9 mouse cellular contexts compared by ENCODE assay signal in the genomic region with DNA sequence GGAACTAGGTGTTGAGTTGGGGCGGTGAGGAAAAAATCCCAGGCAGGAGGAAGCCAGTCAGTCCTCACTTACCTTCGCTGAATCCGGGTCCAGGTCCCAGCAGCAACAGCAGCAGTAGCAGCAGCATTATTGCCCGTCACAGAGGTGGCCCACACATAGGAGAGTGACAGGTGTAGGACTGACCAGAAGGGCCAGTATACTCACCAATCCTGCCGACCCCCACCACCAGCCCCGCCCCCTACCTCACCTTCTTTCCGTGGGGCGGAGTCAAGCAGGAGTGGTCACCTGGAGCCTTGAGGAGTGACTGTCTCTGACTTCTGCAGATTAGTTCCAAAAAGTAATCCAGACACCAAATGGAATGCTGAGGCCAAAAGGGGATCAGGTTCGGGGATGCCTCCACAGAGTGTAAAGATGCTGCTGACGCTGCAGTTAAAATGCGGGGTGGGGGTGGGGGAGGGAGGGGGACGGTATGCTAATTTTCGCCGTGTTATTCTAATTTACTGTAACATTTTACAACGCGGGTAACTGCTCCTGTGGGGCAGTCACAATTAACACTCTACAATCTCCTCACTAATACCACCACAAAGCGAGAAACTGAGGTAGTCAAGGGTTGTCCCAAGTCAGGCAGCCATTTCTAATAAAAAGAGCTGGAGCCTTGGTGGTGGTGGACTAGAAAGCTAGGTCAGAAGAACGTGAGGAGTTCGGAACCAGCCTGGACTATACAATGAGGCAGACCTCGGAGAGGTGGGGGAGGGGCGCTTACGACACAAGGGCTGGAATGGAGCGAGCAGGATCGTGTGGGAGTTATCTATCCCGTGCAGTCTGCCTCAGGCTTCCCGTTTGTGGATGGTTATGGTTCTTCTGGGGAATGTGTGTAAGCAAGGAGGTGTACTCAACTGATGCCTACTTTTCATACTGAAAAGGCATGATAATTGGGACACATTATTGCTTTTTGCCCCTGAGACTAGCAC. TPM values are rescaled to one million over a fixed set of nuclear protein-coding genes. Genes with fewer than 3 reads are reported as not detected.
DNase-seq lines count a peak whose midpoint lies in the region; ATAC-seq lines count a peak whose summit lies in the region.
"Had no signal": no experiment of that assay in that cellular context is flagged by ENCODE, and none has a peak within 500 bp of the region (broad histone marks: within the 10 kb centered on the region; RNA-seq: fewer than 3 reads in every experiment).

A gene (minus strand): TSS at position 699 of the 971 bp plus-strand sequence.

- no peaks in the 10 kb centered on the region for H3K27me3 ChIP-seq in embryonic facial prominence, embryonic 15.5 days
- H3K27me3 ChIP-seq in limb, embryonic 13.5 days: peaks cover 12% of the 10 kb centered on the region
- H3K27me3 ChIP-seq in stomach, embryonic 14.5 days (ENCODE audit: control insufficient read depth, insufficient read depth, low read length): no peaks in the 10 kb centered on the region

- peak; percentile 10 for DNase-seq in kidney, postnatal 14 days
- no peak for DNase-seq in kidney, adult 9 months
- DNase-seq in frontal cortex, postnatal 36 days (ENCODE audit: low spot score in 2 of 2): no peak
- DNase-seq in gastrocnemius, postnatal 10 days: no peak
- no peak for DNase-seq in right cerebral cortex, adult 18-20 months

- no peak within 1 kb of the TSS for H3K27ac ChIP-seq in embryonic facial prominence, embryonic 15.5 days (replicated peaks)
- H3K27ac ChIP-seq in limb, embryonic 13.5 days: no peak within 1 kb of the TSS
- H3K27ac ChIP-seq in stomach, embryonic 14.5 days (ENCODE audit: low read length): peak within 1 kb of the TSS; percentile 29; the same call in 1 of the 2 replicates

- H3K4me1 ChIP-seq in embryonic facial prominence, embryonic 15.5 days: 0 out of 2 replicates have a peak, but pooled peaks cover 4% of the 10 kb centered on the region
- no peaks in the 10 kb centered on the region; the same call in 1 of the 2 replicates for H3K4me1 ChIP-seq in limb, embryonic 13.5 days
- peaks cover 5% of the 10 kb centered on the region; the same call in 1 of the 2 replicates for H3K4me1 ChIP-seq in stomach, embryonic 14.5 days (ENCODE audit: control insufficient read depth, insufficient read depth, low read length)

- WGBS in embryonic facial prominence, embryonic 15.5 days: 11% methylated on average over 26 of the region's 26 CpGs
- 7% methylated on average over 26 of the region's 26 CpGs for WGBS in limb, embryonic 13.5 days
- WGBS in stomach, embryonic 14.5 days: 12% methylated on average over 26 of the region's 26 CpGs

- no peak; the same call in 1 of the 2 replicates for ATAC-seq in embryonic facial prominence, embryonic 15.5 days (ENCODE audit: insufficient number of reproducible peaks, low FRiP score, low TSS enrichment, low read depth)
- no peak for ATAC-seq in limb, embryonic 13.5 days (ENCODE audit: low FRiP score, low read depth)
- peak; percentile 44; the same call in 1 of the 2 replicates for ATAC-seq in stomach, embryonic 14.5 days (ENCODE audit: insufficient number of reproducible peaks, insufficient read depth, low FRiP score, low read depth)

- H3K4me2 ChIP-seq in embryonic facial prominence, embryonic 15.5 days (replicated peaks): peak within 1 kb of the TSS; percentile 38
- H3K4me2 ChIP-seq in limb, embryonic 13.5 days (replicated peaks): peak within 1 kb of the TSS; percentile 48
- peak within 1 kb of the TSS; percentile 28 for H3K4me2 ChIP-seq in stomach, embryonic 14.5 days (replicated peaks; ENCODE audit: low read depth, low read length)

- H3K9me3 ChIP-seq in embryonic facial prominence, embryonic 15.5 days (replicated peaks): no peaks in the 10 kb centered on the region
- H3K9me3 ChIP-seq in limb, embryonic 13.5 days: no peaks in the 10 kb centered on the region
- no peaks in the 10 kb centered on the region for H3K9me3 ChIP-seq in stomach, embryonic 14.5 days (ENCODE audit: control insufficient read depth, low read depth, low read length)

- no peak within 1 kb of the TSS for H3K9ac ChIP-seq in embryonic facial prominence, embryonic 15.5 days
- H3K9ac ChIP-seq in limb, embryonic 13.5 days: no peak within 1 kb of the TSS
- H3K9ac ChIP-seq in stomach, embryonic 14.5 days (replicated peaks; ENCODE audit: low read depth, low read length): no peak within 1 kb of the TSS

- H3K36me3 ChIP-seq in embryonic facial prominence, embryonic 15.5 days: no peaks in the 10 kb centered on the region
- H3K36me3 ChIP-seq in limb, embryonic 13.5 days: no peaks in the 10 kb centered on the region
- no peaks in the 10 kb centered on the region for H3K36me3 ChIP-seq in stomach, embryonic 14.5 days (ENCODE audit: control insufficient read depth, insufficient read depth, low read length)

- H3K4me3 ChIP-seq in embryonic facial prominence, embryonic 15.5 days (replicated peaks): peak within 1 kb of the TSS; percentile 12; the same call in 1 of the 2 replicates
- peak within 1 kb of the TSS; percentile 17 for H3K4me3 ChIP-seq in limb, embryonic 13.5 days
- H3K4me3 ChIP-seq in stomach, embryonic 14.5 days (ENCODE audit: low read depth, low read length): peak within 1 kb of the TSS; percentile 9; the same call in 1 of the 2 replicates

RNA-seq across cellular contexts. Expression of the gene that starts here (rescaled TPM):
- polyA plus RNA-seq in embryonic facial prominence, embryonic 15.5 days (2015; fragmentation: Nextera tagmentation; extraction: Ambion mirVana): 0.28 TPM in 1 of 2 replicates, not detected in the other
- 0.31 TPM in 1 of 2 replicates, not detected in the other for polyA plus RNA-seq in limb, embryonic 13.5 days (2015; fragmentation: Nextera tagmentation; extraction: Ambion mirVana)
- polyA plus RNA-seq in stomach, embryonic 14.5 days (2014; fragmentation: Nextera tagmentation; extraction: Ambion mirVana): 20.7 and 27.3 TPM in 2 replicates
- total RNA-seq in gastrocnemius, postnatal 10 days (2021): not detected
- total RNA-seq: adrenal gland, postnatal 36 days had no signal

Comparison
In these comparisons a context has a peak if more than half of its experiments do, and no peak if none do; other contexts are left out.
1. RNA of the gene that starts here (polyA plus RNA-seq): 20.7 to 27.3 TPM in stomach, embryonic 14.5 days; 0.31 TPM in limb, embryonic 13.5 days and 0.28 TPM in embryonic facial prominence, embryonic 15.5 days; every median in the first group is over 10 times any median in the second.
2. Peak in every context shown above with its lines, with median percentiles within 50 percentile points of each other: H3K4me2 ChIP-seq and H3K4me3 ChIP-seq.